Mouse (Mus musculus) layer of hippocampus, adult 9-11 months (tissue): ENCODE results near the gene Gm20388.
A peak's percentile ranks its signal among the peaks of the same experiment; 100 is the strongest.

Experiments
- DNase-seq: peaks from one replicate; pipeline ENCODE4 v3.0.0; 2022

Gene Gm20388

DNA sequence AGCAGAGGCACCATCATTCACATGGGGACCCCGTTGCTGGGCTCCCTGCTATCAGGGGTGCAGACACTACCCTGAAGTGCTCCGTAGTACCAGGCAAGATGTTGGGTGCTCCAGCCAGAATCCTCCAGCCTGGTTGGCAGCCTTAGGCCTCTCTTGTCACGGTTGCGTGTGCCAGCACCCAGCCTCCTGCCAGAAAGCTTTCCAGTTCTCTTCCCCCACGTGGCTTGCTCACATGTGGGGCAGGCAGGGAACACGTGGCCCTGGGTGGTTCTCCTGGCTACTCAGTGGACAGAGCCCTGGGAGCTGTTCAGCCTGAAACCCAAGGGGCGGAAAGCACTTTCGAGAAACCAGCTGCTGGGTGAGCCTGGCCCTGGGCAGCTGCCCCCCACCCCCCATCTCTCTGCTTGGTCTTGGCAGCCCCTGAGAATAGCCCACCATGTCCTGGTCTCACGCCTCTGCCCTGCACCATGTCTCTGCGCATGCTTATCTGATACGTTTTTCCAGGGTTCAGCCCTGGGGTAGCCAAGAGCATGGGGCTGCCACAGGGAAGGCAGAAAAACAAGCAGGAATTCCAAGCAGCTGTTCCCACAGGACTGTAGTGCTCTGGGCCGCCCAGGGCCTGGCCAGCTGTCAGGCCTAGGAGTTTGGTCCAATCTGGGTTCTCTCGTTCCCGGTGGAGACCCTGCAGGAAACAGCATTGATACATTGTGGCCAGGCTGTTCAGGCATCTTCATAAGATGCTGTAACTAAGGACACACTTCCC lies 135.8 kb downstream of the Gm20388 start:
- peak; percentile 92 for DNase-seq

DNA sequence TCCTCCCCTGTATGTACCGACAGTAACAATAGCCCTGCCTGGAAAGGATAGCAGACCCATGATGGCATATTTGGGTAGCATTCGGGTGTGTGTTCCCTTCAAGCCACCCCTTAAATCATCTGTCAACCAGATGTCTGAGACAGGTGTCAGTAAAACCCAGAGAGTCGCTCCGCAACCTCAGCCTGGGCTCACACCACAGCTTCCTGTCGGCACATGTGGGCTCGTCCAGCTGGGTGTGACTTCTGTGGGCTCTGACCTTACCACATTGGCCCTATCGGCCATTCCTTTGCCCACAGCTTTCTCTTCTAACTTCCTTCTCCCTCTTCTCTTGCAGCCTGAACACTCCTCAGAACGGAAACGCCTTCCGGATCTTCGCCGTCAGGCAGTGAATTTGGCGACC lies 139.3 kb downstream of the Gm20388 start:
- DNase-seq = no peak

DNA sequence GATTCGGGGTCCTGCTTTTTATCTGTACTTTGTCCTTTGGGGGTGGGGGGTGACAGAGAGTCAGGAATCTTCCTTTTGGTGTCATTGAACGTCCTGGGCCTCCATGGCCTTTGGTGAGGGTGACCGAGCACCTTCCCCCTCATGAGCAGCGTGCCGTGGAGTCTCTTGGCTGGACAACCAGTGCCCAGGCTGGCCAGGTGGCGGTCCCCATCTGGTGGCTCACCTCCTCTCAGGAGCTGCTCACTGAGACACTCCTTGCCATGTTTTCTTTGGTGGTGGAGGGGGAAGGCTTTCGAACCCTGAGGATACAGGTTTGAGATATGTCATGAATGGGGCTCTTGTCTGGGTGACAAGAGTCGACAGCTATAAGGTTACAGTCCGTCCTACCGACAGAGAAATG lies 139.7 kb downstream of the Gm20388 start:
- DNase-seq = no peak

DNA sequence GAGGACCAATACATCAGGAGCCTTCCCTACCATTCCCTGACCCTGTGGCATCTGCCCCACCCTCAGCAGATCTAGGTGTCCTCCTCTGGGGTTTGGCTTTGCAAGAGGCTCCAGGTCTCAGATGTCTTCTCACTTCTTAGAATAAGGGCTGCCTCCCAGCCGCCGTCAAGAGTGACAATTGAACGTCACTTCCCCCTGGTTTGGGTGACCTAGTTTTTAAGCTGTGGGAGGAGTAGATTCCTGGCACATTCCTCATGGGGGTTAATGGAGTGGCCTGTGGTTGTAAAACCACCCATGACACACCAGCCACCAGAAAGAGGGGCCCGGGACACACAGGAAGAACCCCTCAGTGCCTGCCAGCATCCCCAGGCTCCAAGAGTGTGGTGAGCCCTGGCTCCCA lies 140.4 kb downstream of the Gm20388 start:
- no peak for DNase-seq

DNA sequence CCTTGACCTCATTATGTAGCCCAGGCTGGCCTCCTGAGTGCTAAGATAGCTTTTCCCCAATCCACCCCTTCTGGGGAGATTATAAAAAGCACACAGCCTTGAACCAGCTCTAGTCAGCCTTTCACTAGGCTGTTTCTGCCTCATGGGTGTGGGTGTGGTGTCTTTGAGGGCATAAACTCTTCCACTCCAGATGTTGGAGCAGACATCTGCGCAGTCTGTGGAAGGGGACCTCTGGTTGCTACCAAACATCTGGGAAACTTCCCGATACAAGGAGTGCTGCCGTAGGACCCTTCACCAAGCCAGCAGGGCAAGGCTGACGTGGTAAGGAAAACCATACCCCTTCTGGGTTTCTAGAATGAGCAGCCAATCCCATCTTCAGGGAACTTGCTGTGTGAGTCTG lies 141.3 kb downstream of the Gm20388 start:
- DNase-seq = no peak

DNA sequence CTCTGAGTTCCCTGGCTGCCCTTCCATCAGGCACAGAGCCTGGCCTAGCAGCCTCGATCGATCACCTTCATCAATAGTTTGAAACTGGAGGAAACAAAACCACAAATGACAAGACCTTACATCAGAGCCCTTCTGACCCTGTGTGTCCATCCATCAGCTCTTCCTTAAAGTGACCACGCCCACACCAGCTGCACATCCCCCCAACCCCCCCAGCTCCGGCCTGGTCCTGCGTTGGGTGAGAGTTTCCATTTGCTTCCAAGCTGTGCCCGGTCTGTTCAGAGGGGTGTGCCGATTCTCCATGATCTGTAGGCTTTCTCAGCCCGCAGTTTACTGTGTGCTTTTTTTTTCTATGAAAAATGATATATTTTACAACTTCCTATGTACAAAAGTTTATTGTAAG lies 141.7 kb downstream of the Gm20388 start:
- no peak for DNase-seq

DNA sequence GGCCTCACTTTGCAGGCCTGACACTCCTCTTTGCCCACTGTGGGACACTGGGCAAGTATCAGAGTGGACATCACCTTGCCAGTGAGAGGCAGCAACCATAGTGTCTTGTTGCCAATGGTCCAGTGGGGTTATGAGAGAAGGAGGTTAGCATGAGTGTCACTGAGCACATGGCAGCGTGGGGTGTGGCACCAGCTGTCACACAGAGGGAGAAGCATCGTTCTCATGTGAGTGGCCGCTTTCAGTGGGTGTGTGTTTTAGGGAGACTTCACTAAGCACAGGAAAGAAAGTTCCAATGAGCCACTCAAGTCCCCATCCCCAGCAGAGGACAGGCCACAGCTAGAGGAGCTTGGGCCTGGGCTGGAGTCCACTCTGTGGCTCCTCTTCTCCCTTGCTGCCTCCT lies 144.2 kb downstream of the Gm20388 start:
- DNase-seq = no peak

DNA sequence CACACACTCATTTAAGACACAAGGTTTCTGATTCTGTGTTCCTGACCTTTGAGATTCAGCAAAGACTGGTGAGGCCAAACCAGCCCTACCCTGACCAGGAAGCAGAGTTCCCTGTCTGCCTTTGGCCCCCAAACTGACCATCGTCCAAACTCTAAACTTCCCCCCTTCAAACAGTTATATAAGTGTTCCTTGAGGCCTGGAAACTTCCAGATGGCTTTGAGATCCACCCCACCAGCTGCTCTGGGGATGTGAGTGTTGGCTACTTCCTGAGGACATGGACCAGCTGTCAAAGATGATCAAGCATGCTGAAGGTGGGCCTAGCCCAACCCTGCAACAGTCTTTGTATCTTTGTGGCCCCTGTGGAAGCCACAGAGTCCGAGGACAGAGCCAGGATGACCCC lies 146.4 kb downstream of the Gm20388 start:
- no peak for DNase-seq

DNA sequence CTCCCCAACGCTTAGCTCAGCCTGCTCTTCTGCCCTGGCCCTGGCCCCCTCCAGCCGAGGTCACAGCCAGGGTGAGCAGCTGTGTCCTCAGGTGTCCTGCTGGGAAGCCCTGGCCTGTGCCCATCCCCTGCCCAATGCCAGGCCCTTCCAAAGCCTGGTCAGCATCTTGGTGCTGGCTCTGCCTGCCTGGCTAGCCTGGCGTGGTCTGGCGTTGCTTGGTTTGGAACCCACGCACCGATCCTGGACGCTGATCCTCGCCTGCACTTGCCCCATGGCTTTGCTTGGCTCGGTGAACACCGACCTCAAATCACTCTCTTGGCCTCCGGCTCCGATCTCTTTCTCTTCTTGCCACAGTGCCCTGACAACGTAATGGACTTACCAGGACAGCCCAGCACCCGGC lies 152.1 kb downstream of the Gm20388 start:
- no peak for DNase-seq

DNA sequence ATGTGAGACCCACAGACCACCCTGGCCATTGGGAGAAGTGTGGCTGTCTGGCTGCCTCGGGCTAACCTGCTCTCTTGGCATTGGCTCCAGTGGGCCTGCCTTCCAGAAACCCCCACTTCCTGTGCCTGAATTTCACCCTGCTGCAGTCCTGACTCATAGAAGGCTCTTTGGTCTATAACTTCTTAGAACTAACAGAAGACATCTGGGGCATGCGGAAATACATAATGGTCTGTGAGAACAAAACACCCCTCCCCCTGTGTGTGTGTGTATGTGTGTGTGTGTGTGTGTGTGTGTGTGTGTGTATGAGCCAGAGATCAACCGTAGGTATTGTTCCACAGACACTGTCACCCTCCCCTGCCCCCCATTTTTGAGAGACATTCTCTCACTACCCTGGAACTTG lies 152.7 kb downstream of the Gm20388 start:
- DNase-seq = no peak

DNA sequence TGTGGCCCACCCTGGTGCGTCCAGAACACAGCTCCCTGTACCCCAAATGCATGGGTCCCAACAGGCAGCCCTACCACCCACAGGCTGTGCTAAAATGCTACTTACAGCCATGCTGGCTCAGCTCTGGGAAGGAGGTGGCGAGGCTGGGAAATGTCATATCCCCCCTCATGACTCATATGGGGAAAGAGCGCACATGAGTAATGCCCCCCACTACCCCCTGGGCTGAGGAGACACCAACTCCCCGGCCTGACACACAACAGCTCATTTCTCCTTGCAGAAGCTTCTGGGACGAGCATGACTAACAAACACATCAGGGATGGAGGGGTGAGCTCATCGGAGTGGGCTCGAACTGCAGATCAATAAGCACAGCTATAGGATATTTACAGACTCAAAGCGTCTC lies 155.0 kb downstream of the Gm20388 start:
- no peak for DNase-seq

DNA sequence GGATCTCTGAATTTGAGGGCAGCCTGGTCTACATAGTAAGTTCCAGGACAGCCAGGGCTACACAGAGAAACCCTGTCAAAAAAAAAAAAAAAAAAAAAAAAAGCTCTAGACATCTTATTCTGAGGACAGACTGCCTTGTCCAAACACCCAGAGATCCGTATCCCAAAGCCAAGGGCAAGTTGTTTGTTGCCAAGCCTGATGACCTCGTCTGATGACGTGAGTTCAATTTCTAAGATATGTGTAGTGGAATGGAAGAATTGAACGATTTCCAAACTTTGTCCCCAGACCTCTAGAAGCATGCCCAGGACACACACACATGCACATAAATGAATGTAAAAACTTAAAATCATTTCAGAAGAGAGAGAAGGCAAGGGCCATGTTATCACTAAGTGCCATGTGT lies 155.6 kb downstream of the Gm20388 start:
- DNase-seq = no peak

DNA sequence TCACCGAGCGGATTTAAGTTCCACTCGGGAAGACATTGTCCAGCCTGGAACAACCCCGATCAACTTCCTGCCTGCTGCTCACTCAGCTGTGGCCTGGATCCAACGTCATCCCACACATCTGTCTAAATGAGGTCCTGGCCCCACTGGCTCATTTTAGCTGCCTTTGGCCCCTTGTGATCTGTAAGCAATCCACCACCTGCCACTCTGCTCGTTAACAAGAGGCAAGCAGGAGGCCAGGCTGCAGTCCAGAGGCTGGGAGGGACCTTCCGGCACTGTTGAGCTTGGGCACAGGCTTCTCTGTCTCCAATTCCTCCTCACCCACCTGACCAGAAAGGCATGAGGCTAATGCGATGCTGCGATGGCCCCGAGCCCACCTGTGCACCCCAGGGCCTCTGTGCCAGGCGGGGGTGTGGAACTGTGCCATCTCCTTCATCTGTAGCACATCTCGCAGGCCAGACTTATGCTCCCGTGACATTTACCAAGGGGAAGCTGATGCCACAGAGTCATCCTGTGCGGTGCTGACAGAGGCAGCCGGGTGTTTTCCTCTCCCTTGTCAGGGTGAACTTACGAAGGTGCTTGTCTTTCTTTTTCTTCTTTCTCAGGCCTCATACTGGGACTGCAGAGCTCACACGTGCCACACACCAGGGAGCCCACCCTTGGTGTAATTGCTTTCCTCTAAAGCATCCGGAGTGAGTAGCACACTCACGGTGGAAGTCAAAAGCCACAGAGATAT lies 157.5 kb downstream of the Gm20388 start:
- no peak for DNase-seq

DNA sequence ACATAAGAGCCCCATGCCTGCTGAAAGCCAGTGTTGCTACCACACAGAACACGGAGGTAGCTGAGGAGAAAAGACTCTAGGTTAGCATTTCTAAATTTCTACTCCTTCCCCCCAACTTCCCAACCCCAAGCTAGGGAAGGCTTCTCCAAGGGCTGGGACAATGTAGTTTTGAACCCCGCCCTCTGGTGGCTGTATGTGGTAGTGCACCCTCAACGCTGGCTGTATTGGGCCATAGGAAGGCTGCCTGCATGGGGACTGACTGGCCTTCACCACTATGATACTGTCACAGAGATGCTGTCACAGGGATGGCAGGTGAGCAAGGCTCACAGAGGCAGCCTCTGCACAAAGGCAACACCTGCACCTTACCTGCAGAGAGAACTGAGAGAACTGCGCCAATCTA lies 161.0 kb downstream of the Gm20388 start:
- peak; percentile 67 for DNase-seq

DNA sequence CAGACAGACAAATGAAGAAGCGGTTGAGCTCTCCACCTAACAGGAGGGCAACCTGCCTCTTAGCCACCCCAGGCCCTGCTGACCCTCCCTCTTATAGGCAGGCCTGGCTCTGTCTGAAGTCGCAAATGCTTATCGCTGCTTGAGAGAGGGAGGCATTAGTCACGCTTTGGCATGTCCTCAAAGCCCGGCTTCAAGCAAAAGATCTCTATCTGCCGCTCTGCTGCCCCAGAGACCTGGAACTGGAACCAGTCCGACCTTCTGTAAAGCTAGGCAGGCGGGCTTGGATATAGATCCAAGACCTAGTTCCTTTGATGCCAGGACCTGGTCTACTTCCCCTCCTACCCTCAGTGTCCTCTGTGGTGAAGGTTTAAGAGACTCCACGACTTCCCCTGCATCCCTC lies 161.6 kb downstream of the Gm20388 start:
- no peak for DNase-seq

DNA sequence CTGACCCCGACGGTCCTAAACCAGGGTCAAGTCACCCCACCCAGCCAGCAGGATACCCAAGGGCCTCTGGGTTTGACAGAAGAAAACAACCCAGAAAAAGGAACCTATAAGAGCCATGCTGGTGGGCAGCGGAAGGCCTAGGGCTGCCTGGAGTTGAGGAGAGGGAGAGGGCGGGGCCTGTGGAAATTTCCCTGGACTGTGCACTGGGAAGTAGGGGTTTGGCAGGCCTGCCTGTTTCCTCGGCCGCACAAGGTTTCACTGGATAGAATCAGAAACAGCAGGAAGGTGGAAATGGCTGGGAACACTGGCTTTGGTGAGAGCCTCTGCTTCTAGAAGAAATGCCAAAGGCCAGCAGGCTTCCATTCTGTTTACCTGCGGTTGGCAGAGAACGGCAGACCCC lies 162.2 kb downstream of the Gm20388 start:
- DNase-seq = no peak

DNA sequence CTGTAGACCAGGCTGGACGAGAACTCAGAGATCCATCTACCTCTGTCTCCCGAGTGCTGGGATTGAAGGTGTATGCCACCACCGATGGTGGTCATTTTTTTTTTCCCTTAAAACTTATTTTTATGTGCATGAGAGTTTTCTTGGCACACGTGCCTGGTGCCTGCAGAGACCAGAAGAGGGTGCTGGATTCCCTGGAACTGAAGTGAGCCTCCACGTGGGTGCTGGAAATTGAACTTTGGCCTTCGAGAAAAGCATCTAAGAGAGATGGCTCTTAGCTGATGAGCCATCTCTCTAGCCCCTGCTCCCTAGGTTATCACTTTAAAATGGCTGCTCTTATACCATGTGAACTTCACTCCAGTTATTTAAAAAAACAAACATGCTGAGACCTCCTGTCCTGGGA lies 163.9 kb downstream of the Gm20388 start:
- DNase-seq = no peak

DNA sequence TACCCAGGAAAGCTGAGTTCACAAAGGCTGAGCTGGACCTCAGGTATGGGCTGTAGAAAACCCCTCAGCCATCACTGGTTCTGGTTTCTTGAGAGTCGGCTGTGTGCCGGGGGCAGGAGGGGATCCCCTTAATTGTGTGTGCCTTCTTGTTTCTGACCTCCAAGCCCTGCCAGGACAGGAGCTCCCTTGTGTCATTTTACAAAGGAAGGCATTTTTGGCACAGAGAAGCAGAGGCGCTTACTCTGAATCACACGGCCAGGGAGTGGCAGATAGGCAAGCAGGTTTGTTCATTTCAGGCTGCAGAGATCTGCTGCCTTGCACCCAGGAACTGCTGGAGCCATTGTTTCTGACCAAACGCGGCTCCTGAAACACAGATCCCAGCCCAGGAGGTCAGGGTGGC lies 164.7 kb downstream of the Gm20388 start:
- DNase-seq = no peak

DNA sequence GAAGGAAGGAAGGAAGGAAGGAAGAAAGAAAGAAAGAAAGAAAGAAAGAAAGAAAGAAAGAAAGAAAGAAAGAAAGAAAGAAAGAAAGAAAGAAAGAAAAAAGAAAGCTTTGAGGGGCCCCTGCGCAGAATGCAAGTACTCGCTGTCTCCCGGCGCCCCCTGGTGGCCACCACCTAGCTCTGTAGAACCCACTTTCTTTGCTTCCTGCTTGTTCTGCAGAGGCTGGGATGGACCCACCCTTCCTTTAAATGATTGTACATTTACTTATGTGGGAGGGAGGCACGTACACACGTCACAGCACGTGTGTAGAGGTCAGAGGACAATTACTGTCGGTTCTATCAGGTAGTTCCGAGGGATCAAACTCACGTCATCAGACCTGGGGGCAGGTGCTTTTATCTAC lies 167.4 kb downstream of the Gm20388 start:
- DNase-seq = peak; percentile 51

DNA sequence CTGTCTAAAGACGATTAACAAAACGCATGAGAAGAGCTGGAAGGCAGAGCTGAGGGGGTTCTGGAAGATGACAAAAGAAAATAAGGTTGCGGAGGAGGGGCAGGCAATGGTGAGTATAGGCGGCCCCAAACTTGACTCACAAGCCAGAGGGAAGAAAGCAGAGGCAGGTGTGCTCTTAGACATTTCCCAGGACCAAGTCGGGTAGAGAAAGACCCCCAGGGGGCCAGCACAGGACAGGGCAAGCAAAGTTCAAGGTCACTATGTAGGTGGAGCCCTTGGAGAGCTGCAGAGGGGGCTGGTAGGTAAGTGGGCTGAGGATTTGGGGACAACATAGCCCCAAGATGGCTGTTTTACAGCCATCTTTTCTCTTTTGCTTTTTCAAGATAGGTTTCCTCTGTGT lies 168.7 kb downstream of the Gm20388 start:
- no peak for DNase-seq

DNA sequence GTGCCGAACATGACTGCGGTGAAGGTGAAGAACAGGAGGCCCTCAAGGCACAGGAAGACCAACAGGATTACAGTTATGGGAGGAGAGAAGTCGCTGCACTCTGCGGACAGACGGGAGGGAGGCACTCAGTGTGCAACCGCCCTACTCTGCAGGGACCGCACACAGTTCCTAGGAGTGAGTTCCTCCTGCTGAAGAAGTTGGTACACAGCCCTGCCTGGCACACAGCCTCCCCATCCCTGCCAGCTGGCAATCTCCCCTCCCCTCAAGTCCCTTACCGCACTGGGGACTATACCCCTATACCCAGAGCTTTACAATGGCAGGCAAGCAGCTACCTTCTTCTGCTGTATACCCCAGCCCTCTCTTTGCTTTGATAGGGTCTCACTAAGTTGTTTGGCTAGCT lies 172.6 kb downstream of the Gm20388 start:
- DNase-seq = no peak

DNA sequence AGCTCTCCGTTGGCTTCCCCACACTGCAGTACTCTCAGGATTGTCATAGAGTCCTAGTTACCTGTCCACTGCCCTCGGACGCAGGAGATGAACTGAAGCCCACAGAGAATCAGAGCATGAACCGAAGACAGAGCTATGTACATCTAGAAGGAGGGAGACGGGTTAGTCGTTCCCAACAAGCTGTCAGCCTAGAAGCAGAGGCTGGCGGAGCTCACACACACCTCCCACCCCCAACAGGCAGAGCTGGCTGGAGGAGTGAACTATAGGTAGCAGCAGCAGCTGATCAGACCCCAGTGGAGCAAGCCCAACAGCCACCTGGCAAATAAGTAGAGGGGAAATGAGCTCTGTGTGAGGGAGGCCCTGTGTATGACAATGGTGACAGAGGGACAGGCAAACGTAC lies 174.1 kb downstream of the Gm20388 start:
- DNase-seq = no peak

DNA sequence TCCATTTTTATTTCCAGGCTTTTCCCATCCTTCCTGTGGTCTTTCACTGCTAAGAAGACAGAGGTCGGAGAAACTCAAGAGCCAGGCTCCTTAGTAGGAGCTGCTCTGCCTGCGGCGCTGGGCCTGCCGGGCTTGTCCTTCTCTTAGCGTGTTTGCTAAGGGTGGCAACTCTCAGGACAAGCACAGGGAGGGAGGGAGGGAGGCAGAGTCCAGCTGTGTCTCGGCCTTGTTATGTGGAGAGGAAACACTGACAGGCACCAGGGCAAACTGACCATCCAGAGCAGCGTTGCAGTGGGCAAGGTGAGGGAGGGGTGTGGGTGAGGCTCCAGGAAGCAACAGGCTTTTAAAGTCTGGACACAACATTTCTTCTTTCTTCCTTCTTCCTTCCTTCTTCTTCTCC lies 178.9 kb downstream of the Gm20388 start:
- no peak for DNase-seq

DNA sequence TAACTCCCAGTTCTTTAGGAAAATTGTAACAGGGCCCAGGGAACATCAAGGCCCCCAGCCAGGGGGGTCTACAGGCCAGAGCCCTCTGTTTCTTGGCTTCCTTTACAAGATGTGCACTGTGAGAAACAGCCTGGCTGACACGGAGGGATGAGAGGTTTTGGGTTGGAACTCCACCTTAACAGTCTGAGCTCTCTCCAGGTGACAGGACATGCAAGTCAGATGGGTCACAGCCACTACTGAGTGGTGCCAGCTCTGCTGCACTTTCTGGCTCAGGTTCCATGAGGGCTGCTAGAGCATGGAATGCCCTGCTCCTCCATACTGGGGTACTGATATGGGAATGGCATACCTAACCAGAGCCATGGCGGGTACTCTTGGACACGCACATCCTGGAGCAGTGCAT lies 180.4 kb downstream of the Gm20388 start:
- no peak for DNase-seq

DNA sequence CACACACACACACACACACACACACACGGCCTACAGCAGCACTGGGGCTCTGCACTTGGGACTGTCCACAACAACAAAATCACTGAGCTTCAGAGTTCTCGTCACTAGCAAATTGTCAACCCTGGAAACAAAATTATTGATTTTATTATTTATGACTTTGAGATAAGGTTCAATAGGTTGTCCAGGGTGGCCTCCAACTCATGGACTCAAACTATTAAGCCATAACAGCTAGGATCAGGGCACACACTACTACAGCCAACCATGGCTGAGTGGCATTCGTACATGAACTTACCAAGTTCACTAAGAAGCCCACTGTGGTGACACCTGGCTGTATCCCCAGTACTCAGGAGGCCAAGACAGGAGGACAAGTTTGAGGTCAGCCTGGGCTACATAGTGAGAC lies 182.5 kb downstream of the Gm20388 start:
- DNase-seq = no peak
